8 mouse cellular contexts compared by ENCODE assay signal in the genomic region with DNA sequence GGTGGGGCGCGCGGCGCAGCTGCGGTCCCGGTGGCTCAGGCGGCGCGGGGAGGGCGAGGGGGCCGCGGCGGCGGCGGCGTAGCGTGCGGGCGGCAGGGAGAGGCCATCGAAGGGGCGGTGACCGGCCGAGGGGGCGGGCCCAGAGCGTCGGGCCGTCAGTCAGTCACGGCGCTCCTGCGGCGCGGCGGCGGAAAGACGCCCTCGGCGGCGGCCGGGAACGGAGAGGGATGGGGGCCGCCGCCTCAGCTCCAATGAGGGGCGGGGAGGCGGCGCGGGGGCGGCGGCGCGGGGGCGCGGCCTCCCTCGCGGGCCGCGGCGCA. TPM values are rescaled to one million over a fixed set of nuclear protein-coding genes. Genes with fewer than 3 reads are reported as not detected.
DNase-seq lines count a peak whose midpoint lies in the region; ATAC-seq and TF ChIP-seq lines count a peak whose summit lies in the region.

TSS of gene Tent4a (minus strand) at position 284 of the 320 bp plus-strand sequence.

- TF ChIP-seq POLR2A in bone marrow, adult 2 months (IDR thresholded peaks at IDR 0.05; ENCODE audit: borderline replicate concordance, control insufficient read depth, low read depth, low read length), result no peak

- peak within 1 kb of the TSS; percentile 94 for H3K4me3 ChIP-seq in bone marrow, adult 2 months (replicated peaks; ENCODE audit: control insufficient read depth, low read depth, low read length)
- H3K4me3 ChIP-seq in heart, embryonic 13.5 days, result peak within 1 kb of the TSS; percentile 89
- peak within 1 kb of the TSS; percentile 94 for H3K4me3 ChIP-seq in neural tube, embryonic 13.5 days

- H3K4me1 ChIP-seq in bone marrow, adult 2 months (ENCODE audit: control insufficient read depth, insufficient read depth, low read length), result peaks cover 3% of the 10 kb centered on the region
- peaks cover 69% of the 10 kb centered on the region for H3K4me1 ChIP-seq in heart, embryonic 13.5 days
- peaks cover 65% of the 10 kb centered on the region for H3K4me1 ChIP-seq in neural tube, embryonic 13.5 days (replicated peaks)

- peaks cover 12% of the 10 kb centered on the region for H3K36me3 ChIP-seq in heart, embryonic 13.5 days
- H3K36me3 ChIP-seq in neural tube, embryonic 13.5 days, result no peaks in the 10 kb centered on the region

- no peaks in the 10 kb centered on the region for H3K27me3 ChIP-seq in heart, embryonic 13.5 days (replicated peaks)
- no peaks in the 10 kb centered on the region for H3K27me3 ChIP-seq in neural tube, embryonic 13.5 days

- peak within 1 kb of the TSS; percentile 97 for H3K4me2 ChIP-seq in heart, embryonic 13.5 days
- H3K4me2 ChIP-seq in neural tube, embryonic 13.5 days, result peak within 1 kb of the TSS; percentile 98

- H3K27ac ChIP-seq in bone marrow, adult 2 months (ENCODE audit: control insufficient read depth, insufficient read depth, low read depth, low read length, poor library complexity), result peak within 1 kb of the TSS; percentile 94
- peak within 1 kb of the TSS; percentile 97 for H3K27ac ChIP-seq in heart, embryonic 13.5 days (replicated peaks)
- H3K27ac ChIP-seq in neural tube, embryonic 13.5 days (replicated peaks), result peak within 1 kb of the TSS; percentile 96

- H3K9me3 ChIP-seq in heart, embryonic 13.5 days, result no peaks in the 10 kb centered on the region
- no peaks in the 10 kb centered on the region for H3K9me3 ChIP-seq in neural tube, embryonic 13.5 days

- intact Hi-C loops in left cerebral cortex, postnatal 25 days (cut with DNase I), result loop anchor here (2.0 kb wide), 1 partner anchor 51 kb away; no protein-coding TSS in a partner anchor

- TF ChIP-seq CTCF in bone marrow, adult 2 months (IDR thresholded peaks at IDR 0.05; ENCODE audit: control insufficient read depth, insufficient read depth, low read length), result no peak

- 6% methylated on average over 57 of the region's 57 CpGs for WGBS in bone marrow, adult 2 months
- 0% methylated on average over 19 of the region's 57 CpGs for WGBS in heart, embryonic 13.5 days
- WGBS in neural tube, embryonic 13.5 days, result 0% methylated on average over 42 of the region's 57 CpGs

- peak; percentile 79 for ATAC-seq in heart, embryonic 13.5 days (ENCODE audit: extremely low read depth, insufficient number of reproducible peaks, low FRiP score, low TSS enrichment)
- peak; percentile 72 for ATAC-seq in neural tube, embryonic 13.5 days (ENCODE audit: low read depth)

- peak within 1 kb of the TSS; percentile 96 for H3K9ac ChIP-seq in heart, embryonic 13.5 days
- peak within 1 kb of the TSS; percentile 94 for H3K9ac ChIP-seq in neural tube, embryonic 13.5 days

- DNase-seq in left cerebral cortex, adult 18-20 months (ENCODE audit: low spot score in 2 of 2), result peak in 1 of 2 experiments; percentile 69
- DNase-seq in left cerebral cortex, adult 9 months (ENCODE audit: low spot score in 2 of 2), result no peak
- DNase-seq in left cerebral cortex, postnatal 25 days (ENCODE audit: low spot score in 2 of 2), result no peak
- DNase-seq in frontal cortex, postnatal 25 days (ENCODE audit: low spot score in 2 of 2), result no peak
- DNase-seq in kidney, adult 8-10 months, result no peak

RNA-seq across cellular contexts. Expression of gene Tent4a, which starts in this region (rescaled TPM):
- 10 to 100 TPM; 49.1 to 50.5 TPM for total RNA-seq in left cerebral cortex, adult 18-20 months (2021)
- 7.6 and 8.8 TPM in 2 replicates for polyA plus RNA-seq in bone marrow, adult 2 months (2011; ENCODE audit: insufficient read depth, insufficient read length, low replicate concordance, missing spikeins)
- 2.7 and 3.2 TPM in 2 replicates for polyA plus RNA-seq in heart, embryonic 13.5 days (2015; fragmentation: Nextera tagmentation; extraction: Ambion mirVana)
- 10 to 100 TPM; 40.4 to 42.2 TPM for total RNA-seq in left cerebral cortex, postnatal 25 days (2021)
- polyA plus RNA-seq in neural tube, embryonic 13.5 days (2015; fragmentation: Nextera tagmentation; extraction: Ambion mirVana), result 6.1 and 6.3 TPM in 2 replicates
